Mouse (Mus musculus) retina, embryonic 14.5 days (tissue): ENCODE data around the gene Nlrc3.

ENCODE experiments used
- DNase-seq: peaks from one replicate; pipeline ENCODE4 v3.0.0-alpha.2; 2015; ENCODE audit warnings: low spot score

The Nlrc3 gene

GRCm38 (mm10) chr16:3928582-3928981 is 47.9 kb downstream of the Nlrc3 start:
- DNase-seq = no peak

DNA sequence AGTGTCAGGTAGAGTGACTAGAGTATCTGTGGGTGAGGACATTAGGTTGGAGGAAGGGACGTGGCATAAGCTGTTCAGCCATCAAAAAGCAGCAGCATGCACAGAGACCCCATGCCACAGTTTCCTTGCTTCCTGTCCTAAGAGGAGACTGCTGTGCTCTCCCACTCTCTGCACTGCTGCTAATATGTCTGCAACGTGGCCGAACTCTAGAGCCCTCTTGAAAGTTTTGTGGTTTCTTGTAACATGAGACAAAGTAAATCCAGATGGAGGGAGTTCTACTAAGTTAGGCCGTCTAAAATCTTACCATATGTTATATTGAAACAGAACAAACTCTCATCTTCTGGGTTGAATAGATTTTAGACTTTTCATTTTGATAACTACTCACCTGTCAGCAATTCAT is 52.5 kb downstream of the Nlrc3 start:
- DNase-seq = no peak

GRCm38 (mm10) chr16:3923515-3923914 is 52.9 kb downstream of the Nlrc3 start:
- DNase-seq = no peak

GRCm38 (mm10) chr16:3920756-3921155 is 55.7 kb downstream of the Nlrc3 start:
- DNase-seq = no peak

- no peak for DNase-seq
These were observed 67.3 kb downstream of the Nlrc3 start for GRCm38 (mm10) chr16:3909118-3909517.

GRCm38 (mm10) chr16:3908537-3909111 is 67.8 kb downstream of the Nlrc3 start, which contains the start of the genes 1700037C18Rik and Cluap1:
1700037C18Rik (minus strand) TSS chr16:3908689.
Cluap1 (plus strand) TSS chr16:3908801.
- peak; percentile 96 for DNase-seq

DNA sequence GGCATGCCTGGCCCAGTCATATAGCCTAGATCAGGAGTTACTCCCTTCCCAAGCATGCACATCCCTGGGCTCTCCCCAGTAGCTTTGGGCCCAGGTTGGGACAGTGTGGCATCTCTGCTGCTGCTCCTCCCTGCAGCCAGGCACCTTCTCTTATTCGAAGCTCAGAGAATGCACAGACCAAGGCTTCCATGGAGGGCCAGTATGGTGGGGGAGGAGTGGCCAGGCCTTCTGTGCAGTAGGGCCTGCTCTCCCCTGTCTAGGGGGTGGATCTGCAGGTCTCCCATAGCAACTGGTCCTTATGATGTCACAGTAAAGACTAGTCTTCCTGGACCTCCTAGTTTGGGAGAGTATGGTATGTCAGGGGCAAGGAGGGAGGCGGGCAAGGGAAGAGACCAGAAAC is 69.0 kb downstream of the Nlrc3 start:
- no peak for DNase-seq

DNA sequence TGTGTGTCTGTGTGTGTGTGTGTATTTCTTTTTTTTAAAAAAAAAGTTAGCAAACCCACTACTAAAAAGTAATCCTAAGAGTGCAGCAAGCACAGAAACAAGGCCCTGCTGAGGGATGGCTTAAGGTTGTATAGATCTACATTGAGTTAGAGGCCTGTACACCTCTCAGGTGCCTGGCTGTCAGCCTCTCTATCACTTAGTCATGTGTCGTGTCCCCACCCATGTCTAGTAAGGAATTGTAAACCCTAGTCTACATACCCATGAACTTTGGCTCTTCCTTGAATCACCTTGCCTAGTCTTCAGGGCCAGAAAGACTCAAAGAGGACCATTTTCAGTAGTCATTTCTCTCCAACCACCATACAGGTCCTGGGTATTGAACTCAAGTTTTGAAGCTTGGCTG is 79.9 kb downstream of the Nlrc3 start:
- no peak for DNase-seq

DNA sequence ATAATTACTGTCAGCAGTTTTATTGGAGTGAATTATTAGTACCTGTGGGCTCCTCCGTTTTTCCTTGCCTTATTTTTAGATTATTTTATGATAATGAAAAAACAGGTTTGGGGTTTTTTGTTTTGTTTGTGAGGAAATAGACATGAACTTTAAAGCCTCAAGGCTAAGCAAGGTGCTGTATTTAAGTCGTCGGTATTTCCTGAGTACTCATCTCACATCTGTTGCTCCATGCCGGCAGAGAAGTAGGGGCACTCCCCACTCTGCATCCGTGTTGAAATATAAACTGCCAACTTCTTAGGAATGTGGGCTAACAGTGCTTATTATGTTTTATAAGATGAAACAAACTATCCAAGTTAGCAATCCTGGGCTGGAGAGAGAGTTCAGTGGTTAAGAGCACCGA is 80.4 kb downstream of the Nlrc3 start:
- DNase-seq = no peak

DNA sequence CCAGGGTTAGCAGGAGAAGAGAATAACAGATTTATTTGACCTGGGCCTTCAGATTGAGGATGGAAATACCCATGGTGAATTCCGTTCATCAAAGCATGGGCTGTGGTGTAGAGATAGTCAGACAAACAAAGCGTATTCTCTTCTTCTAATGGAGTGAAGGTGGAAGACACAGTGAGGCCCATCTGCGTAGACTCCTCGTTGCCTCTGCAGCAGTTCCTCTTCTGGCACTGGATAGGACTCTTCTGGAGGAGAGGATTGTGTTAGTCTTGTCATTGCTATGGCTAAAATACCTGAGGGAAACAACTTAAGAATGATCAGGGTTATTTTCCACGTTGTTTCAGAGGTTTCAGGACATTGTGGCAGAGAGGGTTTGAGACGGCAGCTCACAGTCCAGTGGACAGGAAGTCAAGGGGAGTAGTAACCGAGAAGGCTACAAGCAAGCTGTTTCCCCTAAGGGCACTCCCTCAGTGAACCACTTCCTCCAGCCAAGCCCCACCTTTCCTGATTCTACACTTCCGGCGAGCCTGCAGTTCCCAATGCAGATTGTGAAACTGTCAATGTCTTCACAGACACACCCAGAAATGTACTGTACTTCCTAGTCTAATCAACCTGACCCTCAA is 81.1 kb downstream of the Nlrc3 start:
- no peak for DNase-seq
